Comparison of ENCODE assay signal across 8 mouse cellular contexts in the genomic region with DNA sequence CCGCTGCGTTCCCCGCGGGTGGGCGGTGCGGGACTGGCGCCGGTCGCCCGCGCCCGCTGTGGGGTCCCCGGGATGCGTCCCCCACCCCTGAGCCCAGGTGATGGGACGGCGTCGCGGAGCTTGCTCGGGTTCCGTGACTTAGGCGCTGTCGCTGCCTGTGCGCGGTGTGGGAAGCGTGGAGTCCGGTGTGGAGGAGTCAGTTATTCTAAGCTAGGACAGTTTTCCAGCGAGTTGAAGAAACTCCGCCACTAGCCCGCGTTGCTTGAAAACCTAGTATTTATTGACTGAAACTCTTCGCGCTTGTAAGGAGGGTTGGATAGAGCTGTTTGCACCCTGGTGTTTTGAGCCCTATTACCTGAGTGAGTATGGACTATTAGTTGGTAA. TPM values are rescaled to one million over a fixed set of nuclear protein-coding genes. Genes with fewer than 3 reads are reported as not detected.
DNase-seq lines count a peak whose midpoint lies in the region; ATAC-seq and TF ChIP-seq lines count a peak whose summit lies in the region.

No protein-coding gene starts in this region.

- DNase-seq in left cerebral cortex, adult 2 months (ENCODE audit: extremely low spot score in 1 of 2, low spot score in 2 of 2): no peak
- no peak for DNase-seq in left cerebral cortex, adult 9 months (ENCODE audit: low spot score in 2 of 2)
- DNase-seq in R1 (ENCODE audit: low read depth, low spot score): peak; percentile 51
- no peak for DNase-seq in forebrain, embryonic 10.5 days (ENCODE audit: extremely low spot score, low spot score)
- DNase-seq in liver, embryonic 11.5 days (ENCODE audit: low spot score): no peak
- DNase-seq in adrenal gland, postnatal 14 days: no peak
- no peak for DNase-seq in urinary bladder, postnatal 25 days (ENCODE audit: low spot score)
- no peak for DNase-seq in cerebellum, adult 11-12 months

- H3K4me1 ChIP-seq in forebrain, embryonic 10.5 days: peaks cover 32% of the 10 kb centered on the region
- peaks cover 14% of the 10 kb centered on the region for H3K4me1 ChIP-seq in liver, embryonic 11.5 days (replicated peaks; ENCODE audit: control insufficient read depth, insufficient read depth, low read length)

- ATAC-seq in liver, embryonic 11.5 days (replicated peaks; ENCODE audit: low FRiP score): no peak

- H3K4me2 ChIP-seq in liver, embryonic 11.5 days: peak overlapping the region; percentile 73

- H3K27ac ChIP-seq in left cerebral cortex, adult 2 months: peak overlapping the region; percentile 89
- peak overlapping the region; percentile 92 for H3K27ac ChIP-seq in forebrain, embryonic 10.5 days
- H3K27ac ChIP-seq in liver, embryonic 11.5 days (ENCODE audit: low read depth, low read length): peak overlapping the region; percentile 37; the same call in 1 of the 2 replicates

- intact Hi-C loops in left cerebral cortex, adult 2 months (cut with DNase I): loop anchor here (1.0 to 5.0 kb wide), 3 partner anchors 44 to 161 kb away; partner anchors contain the start of gene Ndufa12

- H3K9me3 ChIP-seq in forebrain, embryonic 10.5 days: no peaks in the 10 kb centered on the region
- H3K9me3 ChIP-seq in liver, embryonic 11.5 days (ENCODE audit: control insufficient read depth, low read length): no peaks in the 10 kb centered on the region

- TF ChIP-seq CTCF in left cerebral cortex, adult 2 months (IDR thresholded peaks at IDR 0.05): no peak

- peak overlapping the region; percentile 88 for H3K9ac ChIP-seq in liver, embryonic 11.5 days (ENCODE audit: low read depth, low read length)

- under 1% methylated on average over 32 of the region's 32 CpGs for WGBS in forebrain, embryonic 10.5 days
- under 1% methylated on average over 32 of the region's 32 CpGs for WGBS in liver, embryonic 11.5 days

- peak overlapping the region; percentile 92 for H3K4me3 ChIP-seq in left cerebral cortex, adult 2 months
- peak overlapping the region; percentile 90 for H3K4me3 ChIP-seq in forebrain, embryonic 10.5 days
- peak overlapping the region; percentile 88 for H3K4me3 ChIP-seq in liver, embryonic 11.5 days (ENCODE audit: low read depth, low read length)

- no peaks in the 10 kb centered on the region for H3K36me3 ChIP-seq in forebrain, embryonic 10.5 days (replicated peaks)
- peaks cover 2% of the 10 kb centered on the region; the same call in 1 of the 2 replicates for H3K36me3 ChIP-seq in liver, embryonic 11.5 days (ENCODE audit: control insufficient read depth, insufficient read depth, low read length)

- H3K27me3 ChIP-seq in forebrain, embryonic 10.5 days (ENCODE audit: poor library complexity, severe bottlenecking): no peaks in the 10 kb centered on the region
- no peaks in the 10 kb centered on the region for H3K27me3 ChIP-seq in liver, embryonic 11.5 days (replicated peaks; ENCODE audit: control insufficient read depth, insufficient read depth, low read length)

RNA-seq across cellular contexts. Expression of gene Fgd6, which starts 0.6 kb away (rescaled TPM):
- 10 to 100 TPM in 1 of 2 experiments, 1 to 10 TPM in 1; 9.9 to 12.3 TPM for total RNA-seq in left cerebral cortex, adult 2 months (2021)
- polyA plus RNA-seq in forebrain, embryonic 10.5 days (2016; fragmentation: Nextera tagmentation; extraction: Ambion mirVana): 3.5 and 3.6 TPM in 2 replicates
- 5.5 and 6.4 TPM in 2 replicates for polyA plus RNA-seq in liver, embryonic 11.5 days (2014; fragmentation: Nextera tagmentation; extraction: Ambion mirVana)
- 8.2 and 9.2 TPM in 2 replicates for total RNA-seq in adrenal gland, postnatal 14 days (2021)

RNA-seq across cellular contexts. Expression of gene Vezt, which starts 0.8 kb away (rescaled TPM):
- 10 to 100 TPM; 77.3 to 80.2 TPM for total RNA-seq in left cerebral cortex, adult 2 months (2021)
- 28.1 and 28.9 TPM in 2 replicates for polyA plus RNA-seq in forebrain, embryonic 10.5 days (2016; fragmentation: Nextera tagmentation; extraction: Ambion mirVana)
- 18.9 and 19.7 TPM in 2 replicates for polyA plus RNA-seq in liver, embryonic 11.5 days (2014; fragmentation: Nextera tagmentation; extraction: Ambion mirVana)
- total RNA-seq in adrenal gland, postnatal 14 days (2021): 19.2 and 20.1 TPM in 2 replicates

Comparison
In these comparisons a context has a peak if more than half of its experiments do, and no peak if none do; other contexts are left out.
1. H3K27ac ChIP-seq: peak in every context shown above with its lines; median percentile 92 in forebrain, embryonic 10.5 days; 89 in left cerebral cortex, adult 2 months; 37 in liver, embryonic 11.5 days.